Mouse (Mus musculus): ENCODE measurements around the gene Bnip3.

DNA sequence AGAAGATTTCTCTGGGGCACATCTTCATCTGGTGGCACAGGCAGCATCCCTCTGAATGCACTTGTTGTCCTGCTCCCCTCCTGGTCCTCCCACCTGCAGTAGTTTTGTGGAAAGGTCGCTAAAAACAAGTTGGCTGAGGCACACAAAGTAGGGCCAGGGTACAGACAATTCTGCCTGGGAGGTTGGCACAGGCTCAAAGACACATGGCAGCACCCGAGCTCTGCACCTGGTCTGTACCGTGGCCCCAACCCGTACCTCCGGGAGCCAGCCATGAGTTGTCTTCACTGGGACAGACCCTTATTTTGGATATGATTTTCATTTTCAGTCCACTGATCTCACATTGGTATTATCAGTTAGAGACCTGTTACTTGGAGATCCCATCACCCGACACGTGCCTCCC lies 29.7 kb upstream of the Bnip3 start:
- no peak for TF ChIP-seq CTCF (IDR thresholded peaks at IDR 0.05; ENCODE audit: control insufficient read depth, insufficient read depth, low read length)
- no peak for TF ChIP-seq POLR2A (IDR thresholded peaks at IDR 0.05; ENCODE audit: borderline replicate concordance, control insufficient read depth, low read depth, low read length)
